Mouse (Mus musculus): Measurements from ENCODE around the gene Erf. TPM values are rescaled to one million over a fixed set of nuclear protein-coding genes. Genes with fewer than 3 reads are reported as not detected.
A peak's percentile ranks its signal among the peaks of the same experiment; 100 is the strongest.

Gene Erf
- polyA plus RNA-seq, 1 experiment from 2014 or later = 7.8 TPM

DNA sequence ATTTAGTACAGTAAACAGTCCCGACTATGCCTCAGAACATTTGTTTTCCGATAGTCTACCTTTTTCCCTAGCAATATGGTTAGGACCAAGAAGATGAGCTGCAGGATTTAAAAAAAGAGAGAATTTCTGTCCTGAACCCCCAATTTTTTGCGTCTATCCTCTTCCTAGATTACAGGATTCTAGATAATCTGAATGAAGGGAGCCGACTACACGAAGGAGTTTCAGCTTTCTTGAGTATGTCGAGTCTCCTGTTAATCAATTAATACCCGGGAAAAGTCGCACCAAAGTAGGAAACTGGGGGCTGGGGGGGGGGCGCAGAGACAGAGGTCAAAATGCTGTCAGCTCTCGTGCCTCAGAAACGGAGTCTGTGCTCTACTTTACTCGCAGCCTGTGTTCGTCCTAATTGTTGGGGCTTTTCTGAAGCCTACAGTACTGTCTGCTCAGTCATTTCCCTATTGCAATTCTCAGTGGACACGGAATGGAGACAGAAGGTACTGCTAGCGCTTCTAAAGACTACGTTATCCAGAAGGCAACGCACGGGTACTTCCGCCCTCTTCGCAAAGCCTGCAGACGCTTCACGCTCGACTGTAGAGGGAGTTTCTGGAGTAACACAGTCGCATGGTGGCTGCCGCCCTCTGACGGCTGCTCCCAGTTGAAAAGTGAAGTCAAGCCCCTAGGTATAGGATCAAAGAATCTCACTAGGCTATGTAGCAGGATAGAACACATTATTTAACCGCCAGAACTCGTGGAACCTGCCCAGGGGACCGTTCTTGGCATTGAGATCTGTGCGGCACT, 11.5 kb downstream of the Erf start:
- Histone ChIP-seq H3K36me3 (ENCODE audit: control insufficient read depth, insufficient read depth) (peaks cover 14% of the 10 kb centered on the region; the same call in 1 of the 2 replicates), H3K9ac (ENCODE audit: low read depth, low read length) (0 out of 2 replicates have a peak overlapping the region, but pooled peaks have one; percentile 32), H3K4me1 (replicated peaks; ENCODE audit: control insufficient read depth, insufficient read depth, low read length) (no peaks in the 10 kb centered on the region), H3K4me3 (ENCODE audit: low read depth, low read length) (peak overlapping the region; percentile 94), H3K27ac (ENCODE audit: low read depth, low read length) (peak overlapping the region; percentile 85), H3K9me3 (ENCODE audit: control insufficient read depth) (no peaks in the 10 kb centered on the region), H3K4me2 (replicated peaks; ENCODE audit: low read depth) (peak overlapping the region; percentile 71), H3K27me3 (replicated peaks; ENCODE audit: control insufficient read depth, insufficient read depth, low read length) (no peaks in the 10 kb centered on the region)
- peak; percentile 91 for TF ChIP-seq CTCF (IDR thresholded peaks at IDR 0.05; ENCODE audit: low read depth)
- peak; percentile 31 for ATAC-seq
- 2% methylated on average over 30 of the region's 30 CpGs for WGBS

GRCm38 (mm10) chr7:25238015-25238706, 12.4 kb downstream of the Erf start:
- no peaks in the 10 kb centered on the region for H3K27me3 ChIP-seq (replicated peaks; ENCODE audit: control insufficient read depth, insufficient read depth, low read length)
- no peaks in the 10 kb centered on the region for H3K4me1 ChIP-seq (replicated peaks; ENCODE audit: control insufficient read depth, insufficient read depth, low read length)
- H3K27ac ChIP-seq (ENCODE audit: low read depth, low read length) = peak overlapping the region; percentile 89
- H3K36me3 ChIP-seq (ENCODE audit: control insufficient read depth, insufficient read depth) = peaks cover 16% of the 10 kb centered on the region
- ATAC-seq = peak; percentile 92
- H3K4me2 ChIP-seq (replicated peaks; ENCODE audit: low read depth) = peak overlapping the region; percentile 71
- TF ChIP-seq CTCF (IDR thresholded peaks at IDR 0.05; ENCODE audit: low read depth) = no peak
- peak overlapping the region; percentile 94 for H3K4me3 ChIP-seq (ENCODE audit: low read depth, low read length)
- no peaks in the 10 kb centered on the region for H3K9me3 ChIP-seq (ENCODE audit: control insufficient read depth)
- peak overlapping the region; percentile 96; the same call in 1 of the 2 replicates for H3K9ac ChIP-seq (ENCODE audit: low read depth, low read length)
- WGBS = under 1% methylated on average over 23 of the region's 23 CpGs

- Histone ChIP-seq H3K36me3 (ENCODE audit: control insufficient read depth, insufficient read depth) (peaks cover 19% of the 10 kb centered on the region), H3K9me3 (ENCODE audit: control insufficient read depth) (no peaks in the 10 kb centered on the region), H3K9ac (ENCODE audit: low read depth, low read length) (peak within 1 kb of the TSS; percentile 96), H3K4me3 (ENCODE audit: low read depth, low read length) (peak within 1 kb of the TSS; percentile 94), H3K4me2 (replicated peaks; ENCODE audit: low read depth) (peak within 1 kb of the TSS; percentile 71), H3K4me1 (replicated peaks; ENCODE audit: control insufficient read depth, insufficient read depth, low read length) (no peaks in the 10 kb centered on the region), H3K27ac (ENCODE audit: low read depth, low read length) (peak within 1 kb of the TSS; percentile 89), H3K27me3 (replicated peaks; ENCODE audit: control insufficient read depth, insufficient read depth, low read length) (no peaks in the 10 kb centered on the region)
- peak; percentile 84 for ATAC-seq
- under 1% methylated on average over 60 of the region's 76 CpGs for WGBS
- TF ChIP-seq CTCF (IDR thresholded peaks at IDR 0.05; ENCODE audit: low read depth) = no peak
Observed at GRCm38 (mm10) chr7:25237249-25238014, 13.1 kb downstream of the Erf start, which contains the start of gene Gsk3a. Gsk3a (minus strand) TSS chr7:25237851.

DNA sequence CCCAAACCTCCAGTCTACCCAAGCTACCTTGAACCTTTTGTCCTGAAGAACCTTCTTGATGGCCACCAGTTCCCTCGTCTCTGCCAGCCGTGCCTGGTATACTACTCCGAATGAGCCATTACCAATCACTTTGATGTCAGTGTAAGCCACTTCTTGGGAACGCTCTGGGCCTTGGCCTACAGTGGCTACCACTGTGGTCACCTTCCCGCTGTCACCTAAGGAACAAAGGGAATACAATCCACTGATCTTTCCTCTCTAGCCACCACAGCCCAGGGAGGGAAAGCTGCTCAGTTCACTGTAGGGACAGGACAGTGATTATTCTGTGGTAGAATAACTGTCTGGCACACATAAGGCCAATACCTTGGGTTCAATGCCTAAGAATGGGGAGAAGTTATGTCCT, 15.0 kb downstream of the Erf start:
- no peaks in the 10 kb centered on the region for H3K27me3 ChIP-seq (replicated peaks; ENCODE audit: control insufficient read depth, insufficient read depth, low read length)
- H3K4me1 ChIP-seq (replicated peaks; ENCODE audit: control insufficient read depth, insufficient read depth, low read length) = no peaks in the 10 kb centered on the region
- no peak overlapping the region for H3K4me3 ChIP-seq (ENCODE audit: low read depth, low read length)
- H3K9ac ChIP-seq (ENCODE audit: low read depth, low read length) = no peak overlapping the region
- 93% methylated on average over 5 of the region's 5 CpGs for WGBS
- no peak overlapping the region for H3K4me2 ChIP-seq (replicated peaks; ENCODE audit: low read depth)
- TF ChIP-seq CTCF (IDR thresholded peaks at IDR 0.05; ENCODE audit: low read depth) = no peak
- H3K9me3 ChIP-seq (ENCODE audit: control insufficient read depth) = no peaks in the 10 kb centered on the region
- no peak overlapping the region for H3K27ac ChIP-seq (ENCODE audit: low read depth, low read length)
- H3K36me3 ChIP-seq (ENCODE audit: control insufficient read depth, insufficient read depth) = peaks cover 37% of the 10 kb centered on the region
- ATAC-seq = no peak

DNA sequence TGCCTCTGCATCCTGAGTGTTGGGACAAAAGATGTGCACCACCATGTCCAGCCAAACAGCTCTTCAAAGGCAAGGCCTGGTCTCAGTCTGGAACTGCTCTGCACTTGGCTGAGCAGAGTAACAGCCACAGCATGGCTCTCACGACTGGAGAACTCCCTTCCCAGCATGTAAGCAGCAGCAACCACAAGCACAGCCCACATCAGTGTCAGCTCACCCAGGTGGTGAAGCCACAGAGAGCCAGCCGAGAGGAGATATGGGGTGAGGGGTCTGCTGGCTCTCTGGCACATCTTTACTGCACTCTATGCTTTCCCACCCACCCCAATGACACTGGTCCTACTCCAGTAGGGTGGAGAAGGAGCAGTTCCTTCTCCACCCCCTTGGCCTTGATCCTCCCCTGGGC, 17.5 kb downstream of the Erf start:
- Histone ChIP-seq H3K4me1 (replicated peaks; ENCODE audit: control insufficient read depth, insufficient read depth, low read length) (no peaks in the 10 kb centered on the region), H3K27ac (ENCODE audit: low read depth, low read length) (no peak overlapping the region), H3K4me3 (ENCODE audit: low read depth, low read length) (no peak overlapping the region), H3K9me3 (ENCODE audit: control insufficient read depth) (no peaks in the 10 kb centered on the region), H3K36me3 (ENCODE audit: control insufficient read depth, insufficient read depth) (peaks cover 61% of the 10 kb centered on the region), H3K27me3 (replicated peaks; ENCODE audit: control insufficient read depth, insufficient read depth, low read length) (no peaks in the 10 kb centered on the region), H3K4me2 (replicated peaks; ENCODE audit: low read depth) (no peak overlapping the region), H3K9ac (ENCODE audit: low read depth, low read length) (no peak overlapping the region)
- 86% methylated on average over 2 of the region's 2 CpGs for WGBS
- ATAC-seq = no peak
- TF ChIP-seq CTCF (IDR thresholded peaks at IDR 0.05; ENCODE audit: low read depth) = no peak
